Mouse (Mus musculus): ENCODE data around the gene S100a8. TPM values are rescaled to one million over a fixed set of nuclear protein-coding genes. Genes with fewer than 3 reads are reported as not detected.

Gene S100a8
- polyA plus RNA-seq, 1 experiment from 2014 or later = 22.3 TPM

DNA sequence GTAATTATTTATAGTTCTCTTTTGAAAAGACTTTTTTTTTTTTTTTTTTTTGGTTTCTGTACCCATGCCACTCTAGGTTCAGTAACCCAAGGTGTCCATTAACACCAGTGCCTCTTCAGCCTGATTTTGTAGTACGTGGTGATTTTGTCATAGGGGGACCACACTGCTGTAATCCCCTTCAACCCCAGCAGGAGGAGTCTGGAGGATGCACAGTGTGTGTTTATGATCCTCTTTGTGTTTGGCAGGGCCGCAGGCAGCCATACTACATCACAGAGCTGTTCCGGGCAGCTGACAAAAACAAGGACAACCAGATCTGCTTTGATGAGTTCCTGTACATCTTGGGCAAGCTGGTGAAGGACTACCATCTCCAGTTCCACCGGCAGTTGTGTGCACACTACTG is 11.4 kb upstream of the S100a8 start:
- Histone ChIP-seq H3K27ac (ENCODE audit: low read length) (no peak overlapping the region), H3K4me3 (ENCODE audit: low read length) (no peak overlapping the region), H3K4me2 (ENCODE audit: low read depth, low read length) (no peak overlapping the region), H3K36me3 (ENCODE audit: control insufficient read depth, insufficient read depth) (no peaks in the 10 kb centered on the region), H3K4me1 (ENCODE audit: control insufficient read depth, insufficient read depth, low read length) (no peaks in the 10 kb centered on the region), H3K9me3 (replicated peaks; ENCODE audit: control insufficient read depth, low read length) (no peaks in the 10 kb centered on the region), H3K9ac (ENCODE audit: low read length) (no peak overlapping the region), H3K27me3 (ENCODE audit: control insufficient read depth, insufficient read depth, low read length) (no peaks in the 10 kb centered on the region)
- ATAC-seq (replicated peaks; ENCODE audit: extremely low read depth, insufficient read depth, low FRiP score) = no peak
- WGBS = 68% methylated on average over 4 of the region's 4 CpGs

DNA sequence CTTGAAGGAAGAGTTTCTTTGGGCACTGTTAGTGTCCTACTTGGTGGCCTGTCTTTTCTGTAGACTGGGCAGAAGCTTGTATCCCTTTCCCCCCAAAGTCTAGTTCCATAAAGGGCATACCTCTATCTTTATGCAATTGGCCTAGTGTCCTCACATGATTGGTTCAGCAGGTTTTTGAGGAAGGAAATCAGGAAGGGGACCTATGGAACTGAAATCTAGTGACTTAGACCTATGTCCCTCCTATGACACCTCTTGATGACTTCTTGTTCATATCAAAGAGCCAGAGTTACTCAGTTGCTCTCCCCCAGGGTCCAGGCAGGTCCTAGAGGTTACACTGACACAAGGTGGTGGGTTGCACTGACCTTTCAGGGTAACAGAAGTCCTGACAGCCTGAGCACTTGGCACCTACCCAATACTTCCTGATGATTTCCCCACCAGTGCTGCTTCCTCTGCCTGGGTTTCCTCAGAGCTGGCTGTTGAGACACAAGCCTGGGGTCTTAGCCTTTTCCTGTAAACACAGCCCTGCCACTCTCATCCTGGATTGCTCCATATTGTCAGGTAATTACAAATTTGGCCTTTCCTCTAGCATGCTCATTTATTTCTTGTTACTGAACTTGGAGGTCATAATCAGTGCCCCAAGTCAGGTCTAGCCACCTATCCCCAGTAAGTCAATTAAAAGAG is 9.3 kb upstream of the S100a8 start:
- H3K9ac ChIP-seq (ENCODE audit: low read length) = no peak overlapping the region
- no peaks in the 10 kb centered on the region for H3K36me3 ChIP-seq (ENCODE audit: control insufficient read depth, insufficient read depth)
- H3K4me2 ChIP-seq (ENCODE audit: low read depth, low read length) = no peak overlapping the region
- H3K4me3 ChIP-seq (ENCODE audit: low read length) = no peak overlapping the region
- no peaks in the 10 kb centered on the region for H3K27me3 ChIP-seq (ENCODE audit: control insufficient read depth, insufficient read depth, low read length)
- H3K9me3 ChIP-seq (replicated peaks; ENCODE audit: control insufficient read depth, low read length) = no peaks in the 10 kb centered on the region
- no peak for ATAC-seq (replicated peaks; ENCODE audit: extremely low read depth, insufficient read depth, low FRiP score)
- no peaks in the 10 kb centered on the region for H3K4me1 ChIP-seq (ENCODE audit: control insufficient read depth, insufficient read depth, low read length)
- H3K27ac ChIP-seq (ENCODE audit: low read length) = no peak overlapping the region

DNA sequence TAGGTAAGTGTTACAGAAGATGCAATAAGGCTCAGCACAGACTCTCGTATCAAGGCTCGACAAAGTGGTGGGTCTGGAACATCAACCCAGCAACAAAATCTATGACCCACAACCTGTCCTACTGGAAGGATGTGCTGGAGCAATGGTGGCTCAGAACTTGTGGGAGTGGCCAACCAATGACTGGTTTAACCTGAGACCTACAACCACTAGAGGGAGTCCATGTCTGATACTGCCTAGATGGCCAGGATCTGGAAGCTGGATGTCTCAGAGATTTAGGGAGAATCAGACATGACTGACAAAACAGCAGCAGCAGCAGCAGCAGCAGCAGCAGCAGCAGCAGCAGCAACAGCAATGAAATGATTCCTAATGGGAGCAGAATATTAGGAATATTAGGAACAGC is 4.6 kb upstream of the S100a8 start:
- no peak overlapping the region for H3K9ac ChIP-seq (ENCODE audit: low read length)
- no peak for ATAC-seq (replicated peaks; ENCODE audit: extremely low read depth, insufficient read depth, low FRiP score)
- H3K27me3 ChIP-seq (ENCODE audit: control insufficient read depth, insufficient read depth, low read length) = no peaks in the 10 kb centered on the region
- H3K27ac ChIP-seq (ENCODE audit: low read length) = no peak overlapping the region
- no peak overlapping the region for H3K4me3 ChIP-seq (ENCODE audit: low read length)
- H3K4me2 ChIP-seq (ENCODE audit: low read depth, low read length) = no peak overlapping the region
- 68% methylated on average over 2 of the region's 2 CpGs for WGBS
- H3K4me1 ChIP-seq (ENCODE audit: control insufficient read depth, insufficient read depth, low read length) = no peaks in the 10 kb centered on the region
- H3K36me3 ChIP-seq (ENCODE audit: control insufficient read depth, insufficient read depth) = no peaks in the 10 kb centered on the region
- H3K9me3 ChIP-seq (replicated peaks; ENCODE audit: control insufficient read depth, low read length) = no peaks in the 10 kb centered on the region

DNA sequence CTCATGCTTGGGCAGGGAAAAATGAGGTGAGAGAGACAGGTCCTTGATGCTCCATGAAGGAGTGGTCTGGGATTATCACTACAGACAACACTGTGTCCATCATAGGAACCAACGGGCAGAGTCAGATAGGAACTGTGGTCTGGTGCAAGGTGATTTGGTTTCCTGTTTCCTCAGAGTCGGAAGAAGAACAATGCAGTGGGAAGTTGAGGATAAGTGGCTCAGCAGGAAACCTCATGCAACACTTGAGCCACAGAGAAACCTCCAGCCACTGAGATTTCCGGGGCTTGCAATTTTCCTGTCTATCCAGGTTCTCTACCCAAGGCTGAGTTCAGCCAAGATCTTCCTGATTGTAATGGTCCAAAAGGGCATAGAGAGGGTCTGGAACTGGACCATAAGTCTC is 9.9 kb downstream of the S100a8 start:
- 43% methylated on average over 3 of the region's 3 CpGs for WGBS

DNA sequence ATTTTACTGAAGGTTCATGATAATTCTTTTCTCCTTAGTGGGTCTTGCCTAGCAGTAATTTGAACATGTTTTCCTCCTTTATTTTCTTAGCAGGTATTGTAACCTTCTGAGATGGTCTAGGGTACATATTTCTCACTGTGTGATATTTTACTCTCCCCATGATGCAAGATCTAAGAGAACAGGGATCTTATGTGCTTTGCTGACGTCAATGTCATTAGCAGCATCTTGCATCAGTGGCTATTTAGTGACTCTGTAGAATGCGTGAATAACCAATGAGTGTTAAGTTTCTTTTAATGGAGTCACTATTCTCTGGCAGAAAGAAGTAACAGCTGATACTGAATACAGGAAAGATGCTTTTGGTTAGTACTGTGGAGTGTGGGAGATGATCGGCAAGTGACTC is 15.2 kb downstream of the S100a8 start:
- H3K27me3 ChIP-seq (ENCODE audit: control insufficient read depth, insufficient read depth, low read length) = no peaks in the 10 kb centered on the region
- no peak overlapping the region for H3K9ac ChIP-seq (ENCODE audit: low read length)
- 86% methylated on average over 3 of the region's 3 CpGs for WGBS
- H3K36me3 ChIP-seq (ENCODE audit: control insufficient read depth, insufficient read depth) = no peaks in the 10 kb centered on the region
- no peaks in the 10 kb centered on the region for H3K9me3 ChIP-seq (replicated peaks; ENCODE audit: control insufficient read depth, low read length)
- H3K4me2 ChIP-seq (ENCODE audit: low read depth, low read length) = no peak overlapping the region
- H3K27ac ChIP-seq (ENCODE audit: low read length) = no peak overlapping the region
- no peak for ATAC-seq (replicated peaks; ENCODE audit: extremely low read depth, insufficient read depth, low FRiP score)
- H3K4me3 ChIP-seq (ENCODE audit: low read length) = no peak overlapping the region
- no peaks in the 10 kb centered on the region for H3K4me1 ChIP-seq (ENCODE audit: control insufficient read depth, insufficient read depth, low read length)

More for the DNA sequence above, 9.9 kb downstream of the S100a8 start:
- no peaks in the 10 kb centered on the region for H3K4me1 ChIP-seq (ENCODE audit: control insufficient read depth, insufficient read depth, low read length)
- no peak for ATAC-seq (replicated peaks; ENCODE audit: extremely low read depth, insufficient read depth, low FRiP score)
- no peak overlapping the region for H3K9ac ChIP-seq (ENCODE audit: low read length)
- no peaks in the 10 kb centered on the region for H3K27me3 ChIP-seq (ENCODE audit: control insufficient read depth, insufficient read depth, low read length)
- no peaks in the 10 kb centered on the region for H3K36me3 ChIP-seq (ENCODE audit: control insufficient read depth, insufficient read depth)
- no peak overlapping the region for H3K27ac ChIP-seq (ENCODE audit: low read length)
- H3K4me3 ChIP-seq (ENCODE audit: low read length) = no peak overlapping the region
- no peak overlapping the region for H3K4me2 ChIP-seq (ENCODE audit: low read depth, low read length)
- no peaks in the 10 kb centered on the region for H3K9me3 ChIP-seq (replicated peaks; ENCODE audit: control insufficient read depth, low read length)

DNA sequence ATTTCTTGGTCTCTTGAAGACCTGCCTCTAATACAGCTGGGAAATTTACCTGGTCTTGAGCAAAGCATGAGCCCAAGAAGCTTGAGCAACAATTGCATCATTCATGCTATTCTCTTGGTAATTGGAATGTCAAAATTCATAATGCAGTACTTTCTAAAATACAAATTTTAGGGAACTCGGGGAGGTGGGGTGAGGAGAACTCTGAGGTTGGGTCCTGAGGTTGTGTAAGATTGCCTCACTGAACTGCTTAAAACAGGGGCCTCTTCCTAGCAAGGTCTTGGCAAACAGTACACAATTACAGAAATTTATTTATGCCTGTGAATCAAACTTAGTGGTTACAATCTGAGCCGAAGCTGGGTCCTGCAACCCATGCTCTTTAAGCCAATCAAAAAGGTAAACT is 18.1 kb downstream of the S100a8 start:
- Histone ChIP-seq H3K9ac (ENCODE audit: low read length) (no peak overlapping the region), H3K9me3 (replicated peaks; ENCODE audit: control insufficient read depth, low read length) (no peaks in the 10 kb centered on the region), H3K27ac (ENCODE audit: low read length) (no peak overlapping the region), H3K4me2 (ENCODE audit: low read depth, low read length) (no peak overlapping the region), H3K27me3 (ENCODE audit: control insufficient read depth, insufficient read depth, low read length) (no peaks in the 10 kb centered on the region), H3K4me3 (ENCODE audit: low read length) (no peak overlapping the region), H3K4me1 (ENCODE audit: control insufficient read depth, insufficient read depth, low read length) (no peaks in the 10 kb centered on the region), H3K36me3 (ENCODE audit: control insufficient read depth, insufficient read depth) (no peaks in the 10 kb centered on the region)
- WGBS = 68% methylated on average over 2 of the region's 2 CpGs
- ATAC-seq (replicated peaks; ENCODE audit: extremely low read depth, insufficient read depth, low FRiP score) = no peak

DNA sequence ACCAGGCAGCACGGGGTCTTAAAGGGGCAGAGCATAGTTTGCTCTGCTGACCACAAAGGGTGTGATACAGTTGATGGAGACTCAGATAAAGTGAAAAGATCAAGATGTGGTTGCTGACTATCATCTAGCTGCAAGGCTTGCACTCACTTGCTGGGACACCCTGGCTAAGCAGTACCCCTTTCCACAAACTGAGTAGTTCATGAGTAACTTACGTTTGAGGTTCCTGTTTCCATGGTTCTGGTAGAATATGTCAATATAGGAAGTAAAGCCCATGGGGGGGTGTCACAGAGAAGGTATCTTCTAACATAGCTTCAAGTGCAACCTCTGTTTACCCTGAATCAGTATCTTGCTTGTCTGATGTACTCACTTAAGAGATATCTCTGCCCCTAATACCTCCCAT is 24.7 kb downstream of the S100a8 start:
- Histone ChIP-seq H3K4me2 (ENCODE audit: low read depth, low read length) (no peak overlapping the region), H3K9me3 (replicated peaks; ENCODE audit: control insufficient read depth, low read length) (no peaks in the 10 kb centered on the region), H3K27ac (ENCODE audit: low read length) (no peak overlapping the region), H3K27me3 (ENCODE audit: control insufficient read depth, insufficient read depth, low read length) (no peaks in the 10 kb centered on the region), H3K4me1 (ENCODE audit: control insufficient read depth, insufficient read depth, low read length) (no peaks in the 10 kb centered on the region), H3K4me3 (ENCODE audit: low read length) (no peak overlapping the region), H3K36me3 (ENCODE audit: control insufficient read depth, insufficient read depth) (no peaks in the 10 kb centered on the region), H3K9ac (ENCODE audit: low read length) (no peak overlapping the region)
- no peak for ATAC-seq (replicated peaks; ENCODE audit: extremely low read depth, insufficient read depth, low FRiP score)
- WGBS = 60% methylated on average over 2 of the region's 2 CpGs

DNA sequence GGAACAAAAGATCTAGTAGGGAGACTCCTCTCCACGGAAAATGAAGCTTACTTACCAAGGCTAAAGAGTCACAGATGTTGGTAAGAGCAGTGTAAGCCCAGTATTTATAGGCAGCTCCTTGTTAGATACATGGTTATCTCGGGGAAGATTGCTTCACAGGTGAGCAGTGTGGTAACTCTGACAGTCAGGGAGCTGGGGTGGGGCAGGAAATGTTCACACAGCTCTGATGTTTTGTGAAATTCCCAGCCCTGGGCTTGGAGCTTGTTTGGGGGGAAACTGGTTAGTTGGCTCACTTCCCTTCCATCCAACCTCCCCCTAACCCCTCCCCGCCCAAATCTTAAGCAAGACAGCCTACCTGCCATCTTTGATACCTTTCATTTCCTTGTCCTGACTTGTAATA is 26.8 kb downstream of the S100a8 start, which contains the start of gene S100a9:
Gene S100a9 (minus strand): TSS at position 109 of the 400 bp plus-strand sequence.
- 50% methylated on average over 3 of the region's 3 CpGs for WGBS
- ATAC-seq (replicated peaks; ENCODE audit: extremely low read depth, insufficient read depth, low FRiP score) = no peak
- Histone ChIP-seq H3K4me1 (ENCODE audit: control insufficient read depth, insufficient read depth, low read length) (no peaks in the 10 kb centered on the region), H3K9ac (ENCODE audit: low read length) (no peak within 1 kb of the TSS), H3K4me3 (ENCODE audit: low read length) (no peak within 1 kb of the TSS), H3K4me2 (ENCODE audit: low read depth, low read length) (no peak within 1 kb of the TSS), H3K36me3 (ENCODE audit: control insufficient read depth, insufficient read depth) (no peaks in the 10 kb centered on the region), H3K27ac (ENCODE audit: low read length) (no peak within 1 kb of the TSS), H3K9me3 (replicated peaks; ENCODE audit: control insufficient read depth, low read length) (no peaks in the 10 kb centered on the region), H3K27me3 (ENCODE audit: control insufficient read depth, insufficient read depth, low read length) (no peaks in the 10 kb centered on the region)

DNA sequence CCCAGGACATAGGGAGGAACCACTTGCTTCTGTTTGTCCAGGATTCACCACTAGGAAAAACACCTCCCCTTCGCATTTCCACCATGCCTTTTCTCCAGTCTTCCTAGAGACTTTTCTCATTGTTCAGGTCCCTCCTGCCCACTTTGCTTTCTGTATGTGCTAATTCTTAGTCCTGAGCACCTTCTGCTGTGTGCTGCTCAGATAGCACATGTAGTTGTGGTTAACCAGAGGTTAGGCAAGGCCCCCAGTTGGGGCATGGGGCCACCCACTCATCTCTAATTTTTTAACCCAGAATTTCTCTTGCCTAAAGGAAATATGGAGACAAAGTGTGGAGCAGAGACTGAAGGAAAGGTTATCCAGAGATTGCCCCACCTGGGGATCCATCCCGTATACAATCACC is 33.5 kb downstream of the S100a8 start:
- no peak for ATAC-seq (replicated peaks; ENCODE audit: extremely low read depth, insufficient read depth, low FRiP score)
- no peak overlapping the region for H3K9ac ChIP-seq (ENCODE audit: low read length)
- 73% methylated on average over 2 of the region's 2 CpGs for WGBS
- no peak overlapping the region for H3K4me2 ChIP-seq (ENCODE audit: low read depth, low read length)
- H3K27me3 ChIP-seq (ENCODE audit: control insufficient read depth, insufficient read depth, low read length) = no peaks in the 10 kb centered on the region
- H3K36me3 ChIP-seq (ENCODE audit: control insufficient read depth, insufficient read depth) = no peaks in the 10 kb centered on the region
- H3K4me1 ChIP-seq (ENCODE audit: control insufficient read depth, insufficient read depth, low read length) = no peaks in the 10 kb centered on the region
- no peak overlapping the region for H3K27ac ChIP-seq (ENCODE audit: low read length)
- H3K4me3 ChIP-seq (ENCODE audit: low read length) = no peak overlapping the region
- no peaks in the 10 kb centered on the region; the same call in 1 of the 2 replicates for H3K9me3 ChIP-seq (replicated peaks; ENCODE audit: control insufficient read depth, low read length)

Measured in heart, embryonic 16.5 days (tissue).